Comparison of ENCODE assay signal across 8 mouse cellular contexts in the genomic region with DNA sequence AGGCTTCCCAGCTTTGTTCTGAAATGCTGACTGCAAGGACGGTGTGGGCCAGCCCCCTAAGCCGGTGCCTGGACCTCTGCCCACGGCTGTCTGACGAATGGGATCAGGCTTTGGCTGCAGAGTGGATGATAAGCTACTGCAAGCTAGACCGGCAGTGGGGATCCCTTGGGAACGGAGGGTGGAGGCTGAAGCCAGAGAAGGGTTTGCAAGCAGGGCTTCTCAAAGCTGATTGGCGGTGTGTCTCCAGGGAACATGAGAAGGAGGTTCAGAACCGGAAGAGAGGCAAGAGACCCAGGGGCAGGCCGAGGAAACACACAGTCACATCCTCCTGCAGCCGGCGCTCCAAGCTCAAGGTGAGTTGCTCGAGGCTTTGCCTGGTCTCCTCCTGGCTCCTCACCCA. TPM values are rescaled to one million over a fixed set of nuclear protein-coding genes. Genes with fewer than 3 reads are reported as not detected.
DNase-seq lines count a peak whose midpoint lies in the region; ATAC-seq and TF ChIP-seq lines count a peak whose summit lies in the region.

No protein-coding gene starts in this region.

- 30% methylated on average over 12 of the region's 12 CpGs for WGBS in heart, embryonic 15.5 days
- 62% methylated on average over 12 of the region's 12 CpGs for WGBS in limb, embryonic 13.5 days
- 73% methylated on average over 11 of the region's 12 CpGs for WGBS in liver, postnatal 0 days (ENCODE audit: insufficient replicate concordance)

- DNase-seq in cerebellum, postnatal 14 days: peak; percentile 44 to 56
- no peak for DNase-seq in cerebellum, adult 18-20 months
- DNase-seq in brain, embryonic 14.5 days (ENCODE audit: low read depth): peak; percentile 78
- DNase-seq in embryo, embryonic 9.5 days (ENCODE audit: extremely low spot score): no peak
- no peak for DNase-seq in embryo, embryonic 10 days (ENCODE audit: low spot score)
- DNase-seq in liver, postnatal 0 days: no peak

- no peaks in the 10 kb centered on the region for H3K9me3 ChIP-seq in heart, embryonic 15.5 days (replicated peaks)
- H3K9me3 ChIP-seq in limb, embryonic 13.5 days: no peaks in the 10 kb centered on the region
- no peaks in the 10 kb centered on the region for H3K9me3 ChIP-seq in liver, postnatal 0 days (ENCODE audit: low read length)

- TF ChIP-seq EP300 in liver, postnatal 0 days (IDR thresholded peaks at IDR 0.05; ENCODE audit: low read depth): no peak

- H3K4me1 ChIP-seq in heart, embryonic 15.5 days (replicated peaks): peaks cover 33% of the 10 kb centered on the region
- peaks cover 52% of the 10 kb centered on the region for H3K4me1 ChIP-seq in limb, embryonic 13.5 days
- peaks cover 14% of the 10 kb centered on the region for H3K4me1 ChIP-seq in liver, postnatal 0 days (ENCODE audit: insufficient read depth)

- no peak overlapping the region; the same call in 1 of the 2 replicates for H3K27ac ChIP-seq in heart, embryonic 15.5 days
- H3K27ac ChIP-seq in limb, embryonic 13.5 days: no peak overlapping the region
- no peak overlapping the region for H3K27ac ChIP-seq in liver, postnatal 0 days (ENCODE audit: low read depth)

- no peak for TF ChIP-seq CTCF in brain, embryonic 14.5 days (IDR thresholded peaks at IDR 0.05; ENCODE audit: borderline replicate concordance, extremely low read depth, insufficient read depth, insufficient read length)
- no peak for TF ChIP-seq CTCF in liver, postnatal 0 days (IDR thresholded peaks at IDR 0.05; ENCODE audit: low read depth)

- no peak overlapping the region for H3K4me3 ChIP-seq in heart, embryonic 15.5 days
- H3K4me3 ChIP-seq in limb, embryonic 13.5 days: no peak overlapping the region
- no peak overlapping the region for H3K4me3 ChIP-seq in liver, postnatal 0 days (ENCODE audit: low read depth, low read length)

- no peak for ATAC-seq in heart, embryonic 15.5 days (replicated peaks; ENCODE audit: insufficient number of reproducible peaks, insufficient read depth, low FRiP score, low read depth)
- no peak for ATAC-seq in limb, embryonic 13.5 days (ENCODE audit: low FRiP score, low read depth)
- no peak for ATAC-seq in liver, postnatal 0 days

- peaks cover 39% of the 10 kb centered on the region for H3K36me3 ChIP-seq in heart, embryonic 15.5 days
- peaks cover 57% of the 10 kb centered on the region for H3K36me3 ChIP-seq in limb, embryonic 13.5 days
- 0 out of 2 replicates have a peak, but pooled peaks cover 4% of the 10 kb centered on the region for H3K36me3 ChIP-seq in liver, postnatal 0 days (replicated peaks; ENCODE audit: insufficient read depth, low read length)

- peak overlapping the region; percentile 2; the same call in 1 of the 2 replicates for H3K9ac ChIP-seq in heart, embryonic 15.5 days
- peak overlapping the region; percentile 97 for H3K9ac ChIP-seq in limb, embryonic 13.5 days
- H3K9ac ChIP-seq in liver, postnatal 0 days (replicated peaks): no peak overlapping the region

- no peak for TF ChIP-seq POLR2A in brain, embryonic 14.5 days (IDR thresholded peaks at IDR 0.05; ENCODE audit: borderline replicate concordance, extremely low read depth, insufficient read depth, insufficient read length, poor library complexity, severe bottlenecking)

- peaks cover 12% of the 10 kb centered on the region for H3K27me3 ChIP-seq in heart, embryonic 15.5 days
- no peaks in the 10 kb centered on the region for H3K27me3 ChIP-seq in limb, embryonic 13.5 days
- peaks cover 18% of the 10 kb centered on the region for H3K27me3 ChIP-seq in liver, postnatal 0 days (ENCODE audit: insufficient read depth, low read length)

- peak overlapping the region; percentile 24 for H3K4me2 ChIP-seq in heart, embryonic 15.5 days
- peak overlapping the region; percentile 77 for H3K4me2 ChIP-seq in limb, embryonic 13.5 days (replicated peaks)
- no peak overlapping the region for H3K4me2 ChIP-seq in liver, postnatal 0 days (ENCODE audit: low read depth, low read length)

RNA-seq across cellular contexts. Expression of a gene that starts 3.4 kb away (rescaled TPM):
- polyA plus RNA-seq in brain, embryonic 14.5 days (2012; rRNA removed): 30.0 and 40.1 TPM in 2 replicates
- 11.6 and 18.0 TPM in 2 replicates for polyA plus RNA-seq in heart, embryonic 15.5 days (2015; fragmentation: Nextera tagmentation; extraction: Ambion mirVana)
- 62.8 and 66.7 TPM in 2 replicates for polyA plus RNA-seq in limb, embryonic 13.5 days (2015; fragmentation: Nextera tagmentation; extraction: Ambion mirVana)
- 1.9 and 2.0 TPM in 2 replicates for polyA plus RNA-seq in liver, postnatal 0 days (2015; fragmentation: Nextera tagmentation; extraction: Ambion mirVana)

RNA-seq across cellular contexts. Expression of a gene that starts 14.6 kb away (rescaled TPM):
- polyA plus RNA-seq in brain, embryonic 14.5 days (2012; rRNA removed): 6.5 and 10.4 TPM in 2 replicates
- 7.5 and 9.5 TPM in 2 replicates for polyA plus RNA-seq in heart, embryonic 15.5 days (2015; fragmentation: Nextera tagmentation; extraction: Ambion mirVana)
- 9.4 and 10.6 TPM in 2 replicates for polyA plus RNA-seq in limb, embryonic 13.5 days (2015; fragmentation: Nextera tagmentation; extraction: Ambion mirVana)
- 3.1 and 3.9 TPM in 2 replicates for polyA plus RNA-seq in liver, postnatal 0 days (2015; fragmentation: Nextera tagmentation; extraction: Ambion mirVana)

RNA-seq across cellular contexts. Expression of a gene that starts 38.2 kb away (rescaled TPM):
- polyA plus RNA-seq in brain, embryonic 14.5 days (2012; rRNA removed): 0.07 TPM in 1 of 2 replicates, not detected in the other
- polyA plus RNA-seq in heart, embryonic 15.5 days (2015; fragmentation: Nextera tagmentation; extraction: Ambion mirVana): not detected in 2 replicates
- not detected in 2 replicates for polyA plus RNA-seq in limb, embryonic 13.5 days (2015; fragmentation: Nextera tagmentation; extraction: Ambion mirVana)
- not detected in 2 replicates for polyA plus RNA-seq in liver, postnatal 0 days (2015; fragmentation: Nextera tagmentation; extraction: Ambion mirVana)

RNA-seq across cellular contexts. Expression of a gene that starts 59.8 kb away (rescaled TPM):
- 30.0 and 34.7 TPM in 2 replicates for polyA plus RNA-seq in brain, embryonic 14.5 days (2012; rRNA removed)
- polyA plus RNA-seq in heart, embryonic 15.5 days (2015; fragmentation: Nextera tagmentation; extraction: Ambion mirVana): 9.3 and 11.6 TPM in 2 replicates
- 10.7 and 11.3 TPM in 2 replicates for polyA plus RNA-seq in limb, embryonic 13.5 days (2015; fragmentation: Nextera tagmentation; extraction: Ambion mirVana)
- polyA plus RNA-seq in liver, postnatal 0 days (2015; fragmentation: Nextera tagmentation; extraction: Ambion mirVana): 2.8 and 4.7 TPM in 2 replicates

Comparison
In these comparisons a context has a peak if more than half of its experiments do, and no peak if none do; other contexts are left out.
1. DNase-seq: peak in cerebellum, postnatal 14 days (2 of 2) and brain, embryonic 14.5 days (single experiment); none in cerebellum, adult 18-20 months (0 of 2), embryo, embryonic 9.5 days (single experiment), embryo, embryonic 10 days (single experiment) and liver, postnatal 0 days (single experiment).